Mouse (Mus musculus): Measurements from ENCODE around the gene Ubox5. TPM values are rescaled to one million over a fixed set of nuclear protein-coding genes. Genes with fewer than 3 reads are reported as not detected.

Gene Ubox5
- polyA plus RNA-seq, 1 experiment from 2014 or later = 15.9 TPM

DNA sequence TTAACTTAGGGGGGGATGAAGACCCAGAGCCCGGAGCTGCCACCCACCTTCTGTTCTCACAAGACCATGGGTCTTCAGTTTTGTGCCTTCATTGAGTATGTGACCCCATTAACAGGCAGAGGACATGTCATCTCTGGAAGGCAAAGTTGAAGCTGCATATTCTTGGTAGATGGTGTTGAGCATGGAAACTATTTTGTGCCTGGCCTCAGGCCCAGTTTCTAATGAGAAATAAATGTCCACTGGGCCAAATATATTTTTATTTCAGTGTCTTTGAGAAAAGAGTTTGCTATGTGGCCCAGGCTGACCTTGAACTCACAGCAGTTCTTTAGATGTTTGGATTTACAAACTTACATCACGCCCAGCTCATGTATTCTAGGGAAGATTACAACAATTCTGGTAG is 40.1 kb downstream of the Ubox5 start:
- Histone ChIP-seq H3K9me3 (ENCODE audit: control insufficient read depth, low read length) (no peaks in the 10 kb centered on the region), H3K4me2 (ENCODE audit: low read length) (no peak overlapping the region), H3K9ac (ENCODE audit: low read length) (no peak overlapping the region), H3K27ac (ENCODE audit: low read depth) (no peak overlapping the region), H3K4me1 (replicated peaks; ENCODE audit: control insufficient read depth, insufficient read depth, low read length) (no peaks in the 10 kb centered on the region), H3K27me3 (replicated peaks; ENCODE audit: control insufficient read depth, insufficient read depth, low read length) (no peaks in the 10 kb centered on the region), H3K36me3 (ENCODE audit: control insufficient read depth, insufficient read depth, low read length) (peaks cover 24% of the 10 kb centered on the region), H3K4me3 (ENCODE audit: low read depth, low read length) (no peak overlapping the region)
- ATAC-seq (replicated peaks; ENCODE audit: low FRiP score, low TSS enrichment, low read depth) (no peak), DNase-seq (ENCODE audit: low spot score) (no peak)
- 91% methylated on average over 2 of the region's 2 CpGs for WGBS

DNA sequence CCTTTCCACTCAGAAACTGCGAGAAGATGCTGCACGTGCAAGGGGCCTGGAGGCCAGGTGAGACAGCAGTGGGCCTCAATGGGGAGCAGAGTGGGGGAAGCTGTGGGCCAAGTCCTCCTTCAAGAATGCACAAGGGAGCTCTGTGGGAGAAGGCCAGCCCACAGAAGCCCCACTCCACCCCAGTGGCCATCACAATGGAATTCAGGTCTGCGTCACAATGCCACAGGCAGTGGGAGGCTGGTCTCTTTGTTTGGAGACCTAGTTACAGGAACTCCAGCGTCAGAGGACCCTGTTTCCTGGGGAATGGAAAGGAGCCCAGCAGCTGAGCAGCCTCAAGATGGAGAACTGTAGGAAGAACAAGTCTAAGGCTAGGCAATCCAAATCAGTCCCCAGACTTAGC is 40.7 kb downstream of the Ubox5 start:
- Histone ChIP-seq H3K9ac (ENCODE audit: low read length) (no peak overlapping the region), H3K4me3 (ENCODE audit: low read depth, low read length) (no peak overlapping the region), H3K4me2 (ENCODE audit: low read length) (no peak overlapping the region), H3K27ac (ENCODE audit: low read depth) (no peak overlapping the region), H3K4me1 (replicated peaks; ENCODE audit: control insufficient read depth, insufficient read depth, low read length) (no peaks in the 10 kb centered on the region), H3K27me3 (replicated peaks; ENCODE audit: control insufficient read depth, insufficient read depth, low read length) (no peaks in the 10 kb centered on the region), H3K9me3 (ENCODE audit: control insufficient read depth, low read length) (no peaks in the 10 kb centered on the region), H3K36me3 (ENCODE audit: control insufficient read depth, insufficient read depth, low read length) (peaks cover 24% of the 10 kb centered on the region)
- no peak for DNase-seq (ENCODE audit: low spot score)
- WGBS = 65% methylated on average over 4 of the region's 4 CpGs
- ATAC-seq (replicated peaks; ENCODE audit: low FRiP score, low TSS enrichment, low read depth) = no peak

DNA sequence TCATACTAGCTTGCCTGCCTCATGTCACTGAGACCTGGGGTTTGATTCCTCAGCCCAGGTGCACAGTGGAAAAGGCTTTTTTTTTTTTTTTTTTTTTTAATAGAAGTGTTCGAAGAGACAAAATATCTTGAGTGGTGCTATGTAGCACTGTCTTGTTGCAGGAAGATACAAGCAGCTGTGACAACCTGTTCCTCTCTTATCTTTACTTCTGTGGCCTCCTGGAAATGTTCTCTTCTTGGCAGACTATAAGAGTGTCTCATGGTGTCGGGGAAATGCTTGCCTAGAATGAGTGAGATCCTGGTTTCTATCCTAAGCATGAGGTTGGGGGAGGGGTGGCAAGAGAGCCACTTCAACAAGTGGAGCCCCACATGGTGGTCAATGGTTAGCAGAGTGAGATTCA is 41.5 kb downstream of the Ubox5 start:
- WGBS = 75% methylated on average over 2 of the region's 2 CpGs
- Histone ChIP-seq H3K9ac (ENCODE audit: low read length) (no peak overlapping the region), H3K4me2 (ENCODE audit: low read length) (no peak overlapping the region), H3K27me3 (replicated peaks; ENCODE audit: control insufficient read depth, insufficient read depth, low read length) (no peaks in the 10 kb centered on the region), H3K36me3 (ENCODE audit: control insufficient read depth, insufficient read depth, low read length) (peaks cover 21% of the 10 kb centered on the region), H3K27ac (ENCODE audit: low read depth) (no peak overlapping the region), H3K4me3 (ENCODE audit: low read depth, low read length) (no peak overlapping the region), H3K9me3 (ENCODE audit: control insufficient read depth, low read length) (no peaks in the 10 kb centered on the region), H3K4me1 (replicated peaks; ENCODE audit: control insufficient read depth, insufficient read depth, low read length) (no peaks in the 10 kb centered on the region)
- ATAC-seq (replicated peaks; ENCODE audit: low FRiP score, low TSS enrichment, low read depth) = no peak
- DNase-seq (ENCODE audit: low spot score) = no peak

DNA sequence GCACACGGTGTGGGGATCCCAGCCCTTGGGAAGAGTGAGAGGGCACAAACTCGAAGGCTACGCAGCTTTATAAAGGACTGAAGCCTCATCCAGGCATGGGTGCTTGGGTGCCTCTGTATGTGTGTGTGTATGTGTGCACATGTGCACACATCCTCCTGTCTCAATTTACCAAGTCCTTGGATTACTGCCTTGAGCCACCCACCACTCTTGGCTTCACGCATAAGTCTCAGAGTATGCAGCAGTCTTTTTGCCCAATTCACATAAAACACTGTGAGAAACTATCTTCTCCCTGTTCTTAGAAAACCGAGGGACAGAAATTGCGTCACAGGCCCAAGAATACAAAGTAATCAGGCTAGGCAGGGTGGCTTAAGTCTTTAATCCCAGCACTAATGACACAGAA is 43.8 kb downstream of the Ubox5 start:
- DNase-seq (ENCODE audit: low spot score) (no peak), ATAC-seq (replicated peaks; ENCODE audit: low FRiP score, low TSS enrichment, low read depth) (no peak)
- Histone ChIP-seq H3K27me3 (replicated peaks; ENCODE audit: control insufficient read depth, insufficient read depth, low read length) (peaks cover 20% of the 10 kb centered on the region), H3K4me1 (replicated peaks; ENCODE audit: control insufficient read depth, insufficient read depth, low read length) (no peaks in the 10 kb centered on the region), H3K36me3 (ENCODE audit: control insufficient read depth, insufficient read depth, low read length) (peaks cover 12% of the 10 kb centered on the region), H3K9me3 (ENCODE audit: control insufficient read depth, low read length) (no peaks in the 10 kb centered on the region), H3K27ac (ENCODE audit: low read depth) (no peak overlapping the region), H3K4me3 (ENCODE audit: low read depth, low read length) (no peak overlapping the region), H3K4me2 (ENCODE audit: low read length) (no peak overlapping the region), H3K9ac (ENCODE audit: low read length) (no peak overlapping the region)
- WGBS = 79% methylated on average over 6 of the region's 6 CpGs

DNA sequence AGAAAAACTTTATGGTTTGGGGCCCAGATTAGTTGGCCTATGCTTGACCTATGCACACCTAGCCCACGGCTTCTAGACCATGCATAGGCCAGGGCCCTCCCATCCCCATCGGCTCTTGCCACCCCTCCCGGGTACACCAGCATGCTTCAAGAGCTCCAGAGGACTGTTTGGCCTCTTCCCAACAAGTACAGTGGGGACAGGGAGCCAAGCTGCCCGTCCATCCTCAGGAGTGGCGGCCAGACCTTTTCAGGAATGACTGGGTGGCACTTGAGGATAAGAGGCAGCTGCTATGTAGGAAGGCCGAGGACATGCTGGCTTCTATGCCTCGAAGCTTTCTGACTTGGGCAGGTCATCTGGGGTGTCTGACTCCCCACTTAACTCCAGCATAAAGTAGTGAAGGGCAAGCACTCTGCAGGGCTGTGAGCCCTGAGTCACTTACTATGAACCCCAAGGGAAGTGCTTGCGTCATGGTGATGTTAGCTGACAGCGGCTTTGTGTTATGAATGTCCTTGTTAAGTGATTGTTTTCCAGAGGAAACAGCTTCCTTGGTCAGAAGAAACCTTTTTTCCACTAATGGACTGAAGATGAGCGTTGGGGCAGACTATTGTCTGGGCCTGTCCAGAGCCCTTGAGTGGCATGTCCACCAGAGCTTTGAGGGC is 45.8 kb downstream of the Ubox5 start:
- no peak for DNase-seq (ENCODE audit: low spot score)
- 79% methylated on average over 10 of the region's 10 CpGs for whole genome bisulfite sequencing
- Histone ChIP-seq H3K4me1 (replicated peaks; ENCODE audit: control insufficient read depth, insufficient read depth, low read length) (0 out of 2 replicates have a peak, but pooled peaks cover 5% of the 10 kb centered on the region), H3K27me3 (replicated peaks; ENCODE audit: control insufficient read depth, insufficient read depth, low read length) (peaks cover 40% of the 10 kb centered on the region), H3K36me3 (ENCODE audit: control insufficient read depth, insufficient read depth, low read length) (no peaks in the 10 kb centered on the region), H3K9ac (ENCODE audit: low read length) (no peak overlapping the region), H3K4me3 (ENCODE audit: low read depth, low read length) (no peak overlapping the region), H3K4me2 (ENCODE audit: low read length) (no peak overlapping the region), H3K9me3 (ENCODE audit: control insufficient read depth, low read length) (no peaks in the 10 kb centered on the region), H3K27ac (ENCODE audit: low read depth) (no peak overlapping the region)
- no peak for ATAC-seq (replicated peaks; ENCODE audit: low FRiP score, low TSS enrichment, low read depth)

DNA sequence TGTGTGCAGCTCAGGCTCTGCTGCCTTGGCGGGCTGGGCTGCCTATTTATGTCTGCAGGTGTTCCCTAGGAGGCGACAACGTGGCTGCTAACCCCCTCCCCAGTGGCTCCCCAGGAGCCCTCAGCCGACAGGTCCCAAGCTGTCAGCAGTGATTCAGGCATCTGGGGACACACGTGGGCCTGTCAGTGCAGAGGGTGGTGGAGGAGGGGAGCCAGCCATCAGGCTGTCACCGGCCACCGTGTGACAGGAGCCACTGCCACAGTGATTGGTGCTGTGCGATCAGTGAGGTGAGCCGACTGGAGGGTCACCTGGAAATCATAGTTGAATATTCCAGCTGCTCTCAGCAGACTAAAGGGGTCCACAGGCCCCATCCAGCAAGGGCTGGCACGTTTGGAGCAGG is 47.3 kb downstream of the Ubox5 start, which contains the start of gene Avp:
TSS of gene Avp (minus strand) at position 3 of the 400 bp plus-strand sequence.
- Histone ChIP-seq H3K4me2 (ENCODE audit: low read length) (no peak within 1 kb of the TSS), H3K9ac (ENCODE audit: low read length) (no peak within 1 kb of the TSS), H3K4me1 (replicated peaks; ENCODE audit: control insufficient read depth, insufficient read depth, low read length) (0 out of 2 replicates have a peak, but pooled peaks cover 5% of the 10 kb centered on the region), H3K36me3 (ENCODE audit: control insufficient read depth, insufficient read depth, low read length) (no peaks in the 10 kb centered on the region), H3K27ac (ENCODE audit: low read depth) (no peak within 1 kb of the TSS), H3K9me3 (ENCODE audit: control insufficient read depth, low read length) (no peaks in the 10 kb centered on the region), H3K27me3 (replicated peaks; ENCODE audit: control insufficient read depth, insufficient read depth, low read length) (peaks cover 55% of the 10 kb centered on the region), H3K4me3 (ENCODE audit: low read depth, low read length) (no peak within 1 kb of the TSS)
- ATAC-seq (replicated peaks; ENCODE audit: low FRiP score, low TSS enrichment, low read depth) (no peak), DNase-seq (ENCODE audit: low spot score) (no peak)
- 43% methylated on average over 10 of the region's 10 CpGs for WGBS

DNA sequence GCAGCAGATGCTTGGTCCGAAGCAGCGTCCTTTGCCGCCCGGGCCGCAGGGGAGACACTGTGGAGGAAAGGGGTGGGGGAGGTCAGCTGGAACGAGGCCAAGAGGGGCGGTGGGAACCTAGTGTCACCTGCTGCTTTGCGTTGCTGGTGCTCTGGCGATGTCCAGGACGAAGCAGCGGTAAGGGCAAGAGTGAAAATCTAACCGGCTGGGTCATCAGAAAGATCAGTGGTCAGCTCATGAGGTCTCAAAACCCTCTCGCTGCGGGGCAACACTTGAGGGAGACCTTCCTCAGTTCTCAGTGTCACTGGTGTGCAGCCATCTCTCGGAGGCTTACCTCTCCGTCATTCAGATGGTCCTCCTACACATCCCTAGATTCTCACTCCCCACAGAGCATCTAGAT is 48.6 kb downstream of the Ubox5 start:
- Histone ChIP-seq H3K36me3 (ENCODE audit: control insufficient read depth, insufficient read depth, low read length) (no peaks in the 10 kb centered on the region), H3K27ac (ENCODE audit: low read depth) (no peak overlapping the region), H3K4me2 (ENCODE audit: low read length) (peak overlapping the region; percentile 55), H3K4me3 (ENCODE audit: low read depth, low read length) (peak overlapping the region; percentile 33), H3K4me1 (replicated peaks; ENCODE audit: control insufficient read depth, insufficient read depth, low read length) (0 out of 2 replicates have a peak, but pooled peaks cover 5% of the 10 kb centered on the region), H3K9me3 (ENCODE audit: control insufficient read depth, low read length) (no peaks in the 10 kb centered on the region), H3K27me3 (replicated peaks; ENCODE audit: control insufficient read depth, insufficient read depth, low read length) (peaks cover 68% of the 10 kb centered on the region), H3K9ac (ENCODE audit: low read length) (no peak overlapping the region)
- 5% methylated on average over 16 of the region's 16 CpGs for WGBS
- ATAC-seq (replicated peaks; ENCODE audit: low FRiP score, low TSS enrichment, low read depth) (no peak), DNase-seq (ENCODE audit: low spot score) (no peak)

DNA sequence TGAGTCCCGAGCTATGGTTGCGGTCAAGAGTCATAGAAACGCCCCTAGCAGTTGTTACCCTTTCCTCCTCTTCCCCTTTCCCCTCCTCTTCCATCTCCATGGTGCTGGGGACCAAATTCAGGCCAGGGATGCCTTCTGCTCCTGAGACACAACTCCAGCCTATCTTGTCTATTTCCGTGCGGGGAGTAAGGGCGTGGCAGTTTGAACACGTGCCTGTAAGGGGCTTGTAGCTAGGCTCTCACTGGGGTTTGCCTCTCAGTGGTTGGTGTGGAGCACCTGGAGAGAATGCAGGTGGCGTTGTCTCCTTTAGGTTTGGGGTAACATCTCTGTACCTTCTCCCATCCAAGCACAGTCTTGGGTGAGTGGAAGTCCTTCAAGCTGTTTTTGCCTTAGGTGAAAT is 50.0 kb downstream of the Ubox5 start:
- DNase-seq (ENCODE audit: low spot score) (no peak), ATAC-seq (replicated peaks; ENCODE audit: low FRiP score, low TSS enrichment, low read depth) (no peak)
- peak overlapping the region; percentile 33; the same call in 1 of the 2 replicates for H3K4me3 ChIP-seq (ENCODE audit: low read depth, low read length)
- H3K9ac ChIP-seq (ENCODE audit: low read length) = no peak overlapping the region
- no peak overlapping the region for H3K27ac ChIP-seq (ENCODE audit: low read depth)
- peaks cover 83% of the 10 kb centered on the region for H3K27me3 ChIP-seq (replicated peaks; ENCODE audit: control insufficient read depth, insufficient read depth, low read length)
- 0 out of 2 replicates have a peak, but pooled peaks cover 5% of the 10 kb centered on the region for H3K4me1 ChIP-seq (replicated peaks; ENCODE audit: control insufficient read depth, insufficient read depth, low read length)
- no peak overlapping the region for H3K4me2 ChIP-seq (ENCODE audit: low read length)
- 6% methylated on average over 8 of the region's 8 CpGs for WGBS
- no peaks in the 10 kb centered on the region for H3K36me3 ChIP-seq (ENCODE audit: control insufficient read depth, insufficient read depth, low read length)
- no peaks in the 10 kb centered on the region for H3K9me3 ChIP-seq (ENCODE audit: control insufficient read depth, low read length)

DNA sequence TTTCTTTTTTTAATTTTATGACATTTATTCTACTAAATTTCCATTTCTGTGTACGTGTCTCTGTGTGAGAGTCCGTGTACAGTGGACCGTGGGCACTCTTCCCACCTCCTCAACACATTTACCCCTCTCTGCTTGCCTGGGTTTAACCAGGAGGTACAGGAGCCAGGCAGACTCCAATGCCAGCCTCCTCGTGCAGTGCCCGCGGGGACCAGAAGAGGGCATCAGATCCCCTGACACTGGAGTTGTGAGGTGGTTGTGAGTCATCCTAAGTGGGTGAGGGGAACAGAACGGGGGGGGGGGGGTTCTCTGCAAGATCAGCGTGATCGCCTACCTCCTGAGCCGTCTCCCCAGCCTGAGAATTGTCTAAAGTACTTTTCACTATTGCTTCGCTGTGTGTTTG is 51.7 kb downstream of the Ubox5 start:
- 11% methylated on average over 11 of the region's 11 CpGs for WGBS
- Histone ChIP-seq H3K9ac (ENCODE audit: low read length) (no peak overlapping the region), H3K36me3 (ENCODE audit: control insufficient read depth, insufficient read depth, low read length) (no peaks in the 10 kb centered on the region)

More for the DNA sequence above, 51.7 kb downstream of the Ubox5 start:
- Histone ChIP-seq H3K4me2 (ENCODE audit: low read length) (no peak overlapping the region), H3K27me3 (replicated peaks; ENCODE audit: control insufficient read depth, insufficient read depth, low read length) (peaks cover 89% of the 10 kb centered on the region), H3K27ac (ENCODE audit: low read depth) (no peak overlapping the region), H3K4me3 (ENCODE audit: low read depth, low read length) (no peak overlapping the region), H3K4me1 (replicated peaks; ENCODE audit: control insufficient read depth, insufficient read depth, low read length) (0 out of 2 replicates have a peak, but pooled peaks cover 5% of the 10 kb centered on the region), H3K9me3 (ENCODE audit: control insufficient read depth, low read length) (no peaks in the 10 kb centered on the region)
- no peak for ATAC-seq (replicated peaks; ENCODE audit: low FRiP score, low TSS enrichment, low read depth)
- DNase-seq (ENCODE audit: low spot score) = peak; percentile 84
